Mouse (Mus musculus): ENCODE measurements around the gene Zfp108.

DNA sequence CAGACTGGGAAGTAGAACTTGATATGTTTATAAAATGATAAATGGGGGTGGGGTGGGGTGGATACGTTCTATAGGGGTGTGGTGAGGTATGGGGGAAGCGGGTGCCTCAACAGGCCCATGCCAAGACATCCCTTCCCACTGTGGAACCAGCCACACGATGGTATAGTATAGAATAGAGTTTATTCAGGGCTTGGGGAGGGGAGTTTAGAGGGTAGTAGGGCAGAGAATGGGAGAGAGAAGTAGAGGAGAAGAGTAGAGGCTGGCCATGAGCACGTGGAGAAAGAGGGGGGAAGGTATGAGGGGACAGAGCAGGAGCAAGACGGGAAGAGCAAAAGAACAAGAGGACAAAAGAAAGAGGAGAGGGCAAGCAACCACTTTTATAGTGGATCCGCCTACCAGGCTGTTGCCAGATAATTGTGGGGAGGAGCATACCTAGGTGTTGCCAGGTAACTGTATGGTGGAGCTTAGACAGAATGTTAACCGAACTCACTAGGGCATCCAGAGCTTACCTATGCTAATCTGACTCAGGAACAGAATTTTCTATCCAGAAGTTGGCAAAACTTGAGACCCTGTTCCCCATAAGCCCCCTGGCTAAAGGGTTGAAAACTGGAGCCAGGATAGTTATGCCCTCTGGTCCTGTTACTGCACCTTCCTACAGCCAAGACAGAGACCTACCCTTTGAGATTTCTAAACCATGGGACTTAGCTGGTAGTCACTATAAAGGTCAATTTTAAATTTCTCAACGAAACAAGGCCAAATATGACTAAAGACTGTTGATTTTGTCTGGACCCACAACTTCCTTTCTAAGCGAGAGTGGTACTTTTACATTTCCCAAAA lies 597 bp upstream of the Zfp108 start:
- TF ChIP-seq CTCF (IDR thresholded peaks at IDR 0.05; ENCODE audit: low read depth, low read length) (no peak), GATA2 (IDR thresholded peaks at IDR 0.05; ENCODE audit: borderline replicate concordance, low read depth, low read length) (no peak), GATA1 (IDR thresholded peaks at IDR 0.05; ENCODE audit: borderline replicate concordance, low read length) (no peak), TAL1 (conservative IDR thresholded peaks at IDR 0.05; ENCODE audit: low read depth, low read length) (no peak), POLR2AphosphoS5 (IDR thresholded peaks at IDR 0.05; ENCODE audit: insufficient replicate concordance, low read depth, low read length) (no peak)
